Mouse (Mus musculus): Measurements from ENCODE around the gene Terf2. TPM values are rescaled to one million over a fixed set of nuclear protein-coding genes. Genes with fewer than 3 reads are reported as not detected.

The Terf2 gene
- total RNA-seq, 1 experiment = 13.9 TPM

- in situ Hi-C loops (cut with MboI; ENCODE audit: low sequenced_read_pairs in 2 of 2, unreplicated experiment in 2 of 2) = no loop called here
- peak overlapping the region; percentile 0; the same call in 1 of the 2 replicates for H3K9ac ChIP-seq (ENCODE audit: insufficient read depth, low read depth, low read length, poor library complexity, severe bottlenecking)
These were observed 49.4 kb downstream of the Terf2 start for GRCm38 (mm10) chr8:107046976-107047375.

GRCm38 (mm10) chr8:107045478-107045877 lies 50.9 kb downstream of the Terf2 start:
- Histone ChIP-seq H3K36me3 (ENCODE audit: control insufficient read depth, insufficient read depth, low read length, poor library complexity, severe bottlenecking) (peaks cover 34% of the 10 kb centered on the region), H3K4me3 (ENCODE audit: insufficient read depth in 1 of 2, low read depth in 1 of 2, low read length in 2 of 2, poor library complexity in 1 of 2, severe bottlenecking in 1 of 2) (no peak overlapping the region), H3K4me1 (ENCODE audit: control insufficient read depth in 2 of 2, insufficient read depth in 2 of 2, low read length in 2 of 2, poor library complexity in 1 of 2) (peaks cover 0 to 2% of the 10 kb centered on the region in 2 experiments; a peak in 2 of 4 replicates), H3K9me3 (ENCODE audit: control insufficient read depth, insufficient read depth, low read depth, low read length) (no peaks in the 10 kb centered on the region), H3K27ac (ENCODE audit: insufficient read depth, low read depth, low read length, poor library complexity, severe bottlenecking) (no peak overlapping the region), H3K9ac (ENCODE audit: insufficient read depth, low read depth, low read length, poor library complexity, severe bottlenecking) (no peak overlapping the region)
- in situ Hi-C loops (cut with MboI; ENCODE audit: low sequenced_read_pairs in 2 of 2, unreplicated experiment in 2 of 2) = no loop called here
- no peak for DNase-seq (ENCODE audit: low read depth, low spot score)
- no peak for TF ChIP-seq ZNF384 (IDR thresholded peaks at IDR 0.05; ENCODE audit: low read depth, low read length)
- TF ChIP-seq ZC3H11A (IDR thresholded peaks at IDR 0.05; ENCODE audit: borderline replicate concordance, low read depth, low read length) = no peak
- TF ChIP-seq CHD2 (IDR thresholded peaks at IDR 0.05; ENCODE audit: low read depth, low read length) = no peak
- TF ChIP-seq HCFC1 (IDR thresholded peaks at IDR 0.05; ENCODE audit: borderline replicate concordance, insufficient read depth, low read length) = no peak
- no peak for TF ChIP-seq MAFK (IDR thresholded peaks at IDR 0.05; ENCODE audit: insufficient read depth, low read depth, low read length)

More at GRCm38 (mm10) chr8:107046976-107047375, 49.4 kb downstream of the Terf2 start:
- DNase-seq (ENCODE audit: low read depth, low spot score) = no peak
- H3K4me1 ChIP-seq (ENCODE audit: control insufficient read depth in 2 of 2, insufficient read depth in 2 of 2, low read length in 2 of 2, poor library complexity in 1 of 2) = no peaks in the 10 kb centered on the region; a peak in 1 of 4 replicates
- H3K36me3 ChIP-seq (ENCODE audit: control insufficient read depth, insufficient read depth, low read length, poor library complexity, severe bottlenecking) = peaks cover 40% of the 10 kb centered on the region
- H3K4me3 ChIP-seq (ENCODE audit: insufficient read depth in 1 of 2, low read depth in 1 of 2, low read length in 2 of 2, poor library complexity in 1 of 2, severe bottlenecking in 1 of 2) = no peak overlapping the region
- TF ChIP-seq ZNF384 (IDR thresholded peaks at IDR 0.05; ENCODE audit: low read depth, low read length) (no peak), ZC3H11A (IDR thresholded peaks at IDR 0.05; ENCODE audit: borderline replicate concordance, low read depth, low read length) (no peak), MAFK (IDR thresholded peaks at IDR 0.05; ENCODE audit: insufficient read depth, low read depth, low read length) (no peak), CHD2 (IDR thresholded peaks at IDR 0.05; ENCODE audit: low read depth, low read length) (no peak), HCFC1 (IDR thresholded peaks at IDR 0.05; ENCODE audit: borderline replicate concordance, insufficient read depth, low read length) (no peak)
- no peaks in the 10 kb centered on the region for H3K9me3 ChIP-seq (ENCODE audit: control insufficient read depth, insufficient read depth, low read depth, low read length)
- no peak overlapping the region for H3K27ac ChIP-seq (ENCODE audit: insufficient read depth, low read depth, low read length, poor library complexity, severe bottlenecking)

GRCm38 (mm10) chr8:107040632-107041031 lies 55.7 kb downstream of the Terf2 start:
- H3K27ac ChIP-seq (ENCODE audit: insufficient read depth, low read depth, low read length, poor library complexity, severe bottlenecking) = no peak overlapping the region
- no peaks in the 10 kb centered on the region for H3K9me3 ChIP-seq (ENCODE audit: control insufficient read depth, insufficient read depth, low read depth, low read length)
- in situ Hi-C loops (cut with MboI; ENCODE audit: low sequenced_read_pairs in 2 of 2, unreplicated experiment in 2 of 2) = no loop called here
- no peak for DNase-seq (ENCODE audit: low read depth, low spot score)
- no peak overlapping the region for H3K4me3 ChIP-seq (ENCODE audit: insufficient read depth in 1 of 2, low read depth in 1 of 2, low read length in 2 of 2, poor library complexity in 1 of 2, severe bottlenecking in 1 of 2)
- TF ChIP-seq HCFC1 (IDR thresholded peaks at IDR 0.05; ENCODE audit: borderline replicate concordance, insufficient read depth, low read length) (no peak), MAFK (IDR thresholded peaks at IDR 0.05; ENCODE audit: insufficient read depth, low read depth, low read length) (no peak), ZNF384 (IDR thresholded peaks at IDR 0.05; ENCODE audit: low read depth, low read length) (no peak), CHD2 (IDR thresholded peaks at IDR 0.05; ENCODE audit: low read depth, low read length) (no peak)
- peaks cover 24% of the 10 kb centered on the region for H3K36me3 ChIP-seq (ENCODE audit: control insufficient read depth, insufficient read depth, low read length, poor library complexity, severe bottlenecking)
- H3K9ac ChIP-seq (ENCODE audit: insufficient read depth, low read depth, low read length, poor library complexity, severe bottlenecking) = no peak overlapping the region
- peaks cover 0 to 2% of the 10 kb centered on the region in 2 experiments; a peak in 2 of 4 replicates for H3K4me1 ChIP-seq (ENCODE audit: control insufficient read depth in 2 of 2, insufficient read depth in 2 of 2, low read length in 2 of 2, poor library complexity in 1 of 2)

GRCm38 (mm10) chr8:107036626-107037025 lies 59.7 kb downstream of the Terf2 start:
- H3K4me1 ChIP-seq (ENCODE audit: control insufficient read depth in 2 of 2, insufficient read depth in 2 of 2, low read length in 2 of 2, poor library complexity in 1 of 2) = peaks cover 0 to 4% of the 10 kb centered on the region in 2 experiments; a peak in 2 of 4 replicates
- no peak for DNase-seq (ENCODE audit: low read depth, low spot score)
- H3K36me3 ChIP-seq (ENCODE audit: control insufficient read depth, insufficient read depth, low read length, poor library complexity, severe bottlenecking) = no peaks in the 10 kb centered on the region; the same call in 1 of the 2 replicates
- no peak overlapping the region for H3K4me3 ChIP-seq (ENCODE audit: insufficient read depth in 1 of 2, low read depth in 1 of 2, low read length in 2 of 2, poor library complexity in 1 of 2, severe bottlenecking in 1 of 2)
- H3K9ac ChIP-seq (ENCODE audit: insufficient read depth, low read depth, low read length, poor library complexity, severe bottlenecking) = no peak overlapping the region
- TF ChIP-seq CHD2 (IDR thresholded peaks at IDR 0.05; ENCODE audit: low read depth, low read length) (no peak), MAFK (IDR thresholded peaks at IDR 0.05; ENCODE audit: insufficient read depth, low read depth, low read length) (no peak), ZNF384 (IDR thresholded peaks at IDR 0.05; ENCODE audit: low read depth, low read length) (no peak), ZC3H11A (IDR thresholded peaks at IDR 0.05; ENCODE audit: borderline replicate concordance, low read depth, low read length) (no peak), HCFC1 (IDR thresholded peaks at IDR 0.05; ENCODE audit: borderline replicate concordance, insufficient read depth, low read length) (no peak)
- H3K9me3 ChIP-seq (ENCODE audit: control insufficient read depth, insufficient read depth, low read depth, low read length) = no peaks in the 10 kb centered on the region
- no peak overlapping the region for H3K27ac ChIP-seq (ENCODE audit: insufficient read depth, low read depth, low read length, poor library complexity, severe bottlenecking)
- in situ Hi-C loops (cut with MboI; ENCODE audit: low sequenced_read_pairs in 2 of 2, unreplicated experiment in 2 of 2) = no loop called here
